Comparison of ENCODE assay signal across 20 mouse cellular contexts in genomic region chrX:76116562-76116961, GRCm38 (mm10).
"Had no signal": no experiment of that assay in that cellular context is flagged by ENCODE, and none has a peak within 500 bp of the region (broad histone marks: within the 10 kb centered on the region; RNA-seq: fewer than 3 reads in every experiment).

No protein-coding gene starts in this region.

- ATAC-seq: liver, postnatal 0 days; midbrain, embryonic 13.5 days; midbrain, embryonic 15.5 days had no signal

- DNase-seq: liver, embryonic 13.5 days; liver, postnatal 0 days; lung, adult 2 months; retina, postnatal 1 day; right cerebral cortex, adult 18-20 months; right cerebral cortex, postnatal 25 days; right cerebral cortex, postnatal 4 days; spleen, adult 18-20 months; thymus, adult 18-20 months; thymus, postnatal 14 days; thymus, postnatal 36 days had no signal

- H3K9me3 ChIP-seq: liver, embryonic 13.5 days; liver, embryonic 15.5 days; megakaryocyte, embryonic 14.5 days; midbrain, embryonic 13.5 days; midbrain, embryonic 15.5 days; neural tube, embryonic 13.5 days; neural tube, embryonic 15.5 days had no signal

- H3K4me1 ChIP-seq: liver, embryonic 13.5 days; liver, embryonic 15.5 days; megakaryocyte, embryonic 14.5 days; midbrain, embryonic 13.5 days; midbrain, embryonic 15.5 days; neural tube, embryonic 13.5 days; neural tube, embryonic 15.5 days had no signal

- H3K4me3 ChIP-seq: liver, embryonic 13.5 days; liver, embryonic 15.5 days; megakaryocyte, embryonic 14.5 days; midbrain, embryonic 13.5 days; midbrain, embryonic 15.5 days; neural tube, embryonic 13.5 days; neural tube, embryonic 15.5 days had no signal

- H3K9ac ChIP-seq: liver, embryonic 13.5 days; liver, embryonic 15.5 days; liver, postnatal 0 days; midbrain, embryonic 13.5 days; midbrain, embryonic 15.5 days; neural tube, embryonic 13.5 days; neural tube, embryonic 15.5 days had no signal

- H3K4me2 ChIP-seq: liver, embryonic 11.5 days; liver, embryonic 13.5 days; liver, embryonic 15.5 days; midbrain, embryonic 11.5 days; midbrain, embryonic 13.5 days; midbrain, embryonic 15.5 days; neural tube, embryonic 13.5 days; neural tube, embryonic 15.5 days had no signal

- H3K27ac ChIP-seq: liver, embryonic 13.5 days; liver, embryonic 15.5 days; macrophage; midbrain, embryonic 13.5 days; midbrain, embryonic 15.5 days; neural tube, embryonic 13.5 days; neural tube, embryonic 15.5 days had no signal

- H3K27me3 ChIP-seq: liver, embryonic 13.5 days; liver, embryonic 15.5 days; midbrain, embryonic 13.5 days; midbrain, embryonic 15.5 days; neural tube, embryonic 13.5 days; neural tube, embryonic 15.5 days had no signal

- H3K36me3 ChIP-seq: liver, embryonic 13.5 days; liver, embryonic 15.5 days; midbrain, embryonic 13.5 days; midbrain, embryonic 15.5 days; neural tube, embryonic 13.5 days; neural tube, embryonic 15.5 days had no signal
